Mouse (Mus musculus) CD4-positive naive resting alpha-beta T cell, adult 57 days (primary cell): ENCODE measurements around the gene Pcnx2. TPM values are rescaled to one million over a fixed set of nuclear protein-coding genes. Genes with fewer than 3 reads are reported as not detected.

Experiments
- total RNA-seq: library from RNA; stranded (reverse); gene quantifications from one replicate; pipeline ENCODE4 v1.2.4, GENCODE M21; 2023

The Pcnx2 gene
- total RNA-seq = 0.27 TPM

DNA sequence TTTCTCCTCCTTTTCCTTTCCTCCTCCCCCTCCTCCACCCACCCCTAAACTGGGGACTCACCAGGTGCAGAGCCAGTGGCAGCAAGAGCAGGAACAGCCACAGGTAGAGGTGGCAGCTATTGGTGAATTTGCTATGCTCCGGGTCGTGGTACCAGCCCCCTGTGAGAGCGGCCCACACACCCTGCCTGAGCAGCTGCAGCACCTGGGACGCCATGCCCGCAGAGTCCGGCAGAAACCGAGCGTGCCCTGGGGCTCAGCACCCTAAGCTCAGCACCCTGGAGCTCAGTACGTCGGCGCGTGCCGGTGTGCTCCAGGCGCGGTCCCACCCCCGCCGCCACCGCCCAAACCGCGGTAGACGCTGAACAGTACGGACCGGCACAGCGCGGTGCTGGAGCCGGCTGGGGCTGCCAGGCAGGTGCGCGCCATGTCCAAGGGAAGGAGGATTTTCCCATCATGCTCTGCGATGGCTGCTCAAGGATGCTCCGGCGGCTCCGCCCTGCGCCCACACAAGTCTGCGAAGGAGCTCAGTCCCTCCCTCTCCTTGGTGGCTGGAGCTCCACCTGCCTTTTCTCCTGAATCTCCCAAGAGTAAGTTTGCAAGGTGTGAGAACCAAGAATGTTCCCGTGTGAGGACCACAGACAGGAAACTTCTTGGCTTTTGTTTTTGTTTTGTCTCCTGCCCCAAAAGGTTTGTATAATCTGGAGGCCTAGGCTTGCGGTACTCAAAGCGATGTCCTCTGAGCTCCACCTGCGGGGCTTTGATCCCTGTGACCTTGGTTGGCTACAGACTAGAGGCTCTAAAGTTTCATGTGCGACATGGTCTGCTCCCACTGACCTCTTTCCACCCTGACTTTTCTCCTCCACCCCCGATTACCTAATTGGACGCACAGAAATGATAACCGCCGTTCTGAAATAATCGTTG, at the start of gene Pcnx2:
Pcnx2 (minus strand) TSS at position 450 of the 921 bp plus-strand sequence.

DNA sequence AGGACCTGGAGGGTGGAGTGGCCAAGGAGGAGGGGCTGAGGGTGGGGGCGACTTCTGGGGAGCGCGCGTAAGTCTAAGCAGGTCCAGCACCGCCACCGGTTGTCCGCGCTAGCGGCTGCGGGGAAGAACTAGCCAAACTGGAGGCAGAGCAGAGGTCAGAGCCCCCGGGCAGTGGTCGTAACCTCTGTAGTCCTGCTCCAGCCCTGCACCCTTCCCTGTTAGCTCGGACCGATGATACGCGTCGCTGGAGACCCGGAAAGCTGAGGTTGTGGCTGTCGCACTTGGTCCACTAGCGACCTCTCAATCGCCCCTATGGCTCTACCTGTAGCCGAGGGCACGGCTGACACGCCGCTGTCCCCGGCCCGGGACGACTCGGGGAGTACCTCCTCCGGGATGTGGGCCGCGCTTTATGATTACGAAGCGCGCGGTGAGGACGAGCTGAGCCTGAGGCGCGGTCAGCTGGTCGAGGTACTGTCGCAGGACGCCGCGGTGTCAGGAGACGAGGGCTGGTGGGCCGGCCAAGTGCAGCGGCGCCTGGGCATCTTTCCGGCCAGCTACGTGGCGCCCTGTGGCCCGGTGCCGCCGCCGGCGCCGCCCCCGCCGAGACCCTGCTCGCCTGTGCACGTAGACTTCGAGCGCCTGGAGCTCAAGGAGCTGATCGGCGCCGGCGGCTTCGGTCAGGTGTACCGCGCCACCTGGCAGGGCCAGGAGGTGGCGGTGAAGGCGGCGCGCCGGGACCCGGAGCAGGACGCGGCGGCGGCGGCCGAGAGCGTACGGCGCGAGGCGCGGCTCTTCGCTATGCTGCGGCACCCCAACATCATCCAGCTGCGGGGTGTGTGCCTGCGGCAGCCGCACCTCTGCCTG, 12.5 kb upstream of the Pcnx2 start, which contains the start of gene Map3k21:
Map3k21 (plus strand) TSS at position 86 of the 864 bp plus-strand sequence.

DNA sequence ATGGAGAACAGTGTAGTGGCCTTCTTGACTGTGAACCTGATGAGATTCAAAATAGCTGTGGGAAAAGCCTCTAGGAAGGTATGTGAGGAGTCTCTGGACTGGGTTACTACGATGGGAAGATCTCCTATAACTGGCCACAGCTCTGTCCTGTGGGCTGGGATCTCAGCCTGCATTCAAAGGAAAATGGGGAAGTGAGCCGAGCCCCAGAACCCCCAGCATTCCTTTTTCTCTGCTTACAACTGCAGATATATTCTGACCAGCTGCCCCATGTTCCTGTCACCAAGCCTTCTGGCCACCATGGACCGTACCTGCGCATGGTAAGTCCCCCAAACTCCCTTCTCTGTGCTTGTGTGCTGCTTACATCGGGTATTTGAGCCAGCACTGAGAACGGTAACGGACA, 168.4 kb downstream of the Pcnx2 start, which contains the start of gene Ntpcr:
Ntpcr (plus strand) TSS at position 218 of the 400 bp plus-strand sequence.

Other genes starting within 250 kb of the Pcnx2 start
- gene Map10, start 228.5 kb downstream of the Pcnx2 start, total RNA-seq = 2.4 TPM
- gene Ntpcr, start 168.4 kb downstream of the Pcnx2 start, total RNA-seq = 16.1 TPM
- gene Map3k21, start 12.1 kb upstream of the Pcnx2 start, total RNA-seq = not detected
- gene Kcnk1, start 96.9 kb upstream of the Pcnx2 start, total RNA-seq = not detected